Mouse (Mus musculus): ENCODE data around the gene Lmnb2.

- TF ChIP-seq CTCF (IDR thresholded peaks at IDR 0.05; ENCODE audit: extremely low read depth, insufficient read depth, low read length) (no peak), POLR2A (IDR thresholded peaks at IDR 0.05; ENCODE audit: extremely low read depth, insufficient read depth, low read length) (no peak)
Observed at GRCm38 (mm10) chr10:80931695-80932094, 13.7 kb upstream of the Lmnb2 start.
